Mouse (Mus musculus) cerebellum, postnatal 25 days (tissue): ENCODE data around the gene Creb5.

Experiments used
- DNase-seq, 2 experiments: peaks; one replicate each; pipeline ENCODE4 v3.0.0; 2021; ENCODE audit warnings: mixed read lengths in 2 of 2

The Creb5 gene

DNA sequence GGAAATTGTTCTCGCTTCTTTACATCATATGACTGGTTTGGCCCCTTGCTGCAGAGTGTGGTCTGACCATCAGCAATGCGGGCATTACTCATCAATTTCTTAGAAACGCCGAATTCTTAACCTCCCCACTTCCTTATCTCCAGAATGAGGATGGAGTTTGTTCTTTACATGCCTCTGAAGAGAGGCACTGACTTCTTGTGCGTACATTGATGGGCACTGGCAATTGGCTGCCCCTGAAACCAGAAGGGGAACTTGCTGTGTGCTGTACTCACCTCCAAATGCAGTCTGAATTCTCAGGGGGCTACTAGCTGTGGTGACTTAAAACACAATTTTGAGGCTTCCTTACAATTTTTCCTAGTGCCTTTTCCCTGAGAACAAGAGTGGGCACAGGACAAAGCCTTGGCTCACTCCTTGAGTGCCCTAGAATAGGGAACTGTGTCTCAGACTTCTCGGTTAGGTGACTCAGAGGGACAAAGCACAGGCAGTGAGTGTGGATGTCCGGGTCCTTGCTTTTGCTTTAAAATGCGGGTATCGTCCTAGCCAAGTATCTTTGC lies 161.3 kb downstream of the Creb5 start:
- no peak for DNase-seq

DNA sequence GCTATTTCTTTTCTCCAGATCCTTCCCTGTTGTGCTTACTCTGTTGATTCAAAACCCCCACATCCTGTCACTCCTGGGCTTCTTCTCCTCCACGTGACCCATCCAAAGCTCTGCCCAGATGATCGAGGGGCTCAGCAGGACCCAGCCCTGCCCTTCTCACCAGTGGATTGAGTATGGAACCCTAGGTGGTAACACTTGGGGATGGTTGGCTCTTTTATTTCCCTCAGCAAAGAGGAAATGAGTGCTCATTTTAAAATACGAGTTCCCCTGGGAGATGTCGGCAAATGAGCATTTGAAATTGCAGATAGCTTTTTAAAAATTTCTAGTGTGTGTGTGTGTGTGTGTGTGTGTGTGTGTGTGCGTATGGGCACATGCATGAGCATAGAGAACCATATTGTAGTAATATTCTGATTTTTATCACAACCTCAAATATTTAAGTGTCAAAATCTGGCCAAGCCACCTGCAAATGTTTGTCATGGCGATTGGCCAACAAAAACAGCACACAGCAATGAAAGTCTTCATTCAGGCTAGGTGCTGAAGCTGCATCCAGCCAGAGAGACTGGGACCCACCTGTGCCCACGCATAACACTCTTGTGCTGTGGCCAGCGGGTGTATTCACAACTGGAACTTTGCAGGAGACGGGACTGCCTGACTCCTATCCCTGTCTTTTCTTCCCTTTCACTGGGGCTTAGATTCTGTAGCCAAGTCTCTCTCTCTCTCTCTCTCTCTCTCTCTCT lies 162.5 kb downstream of the Creb5 start:
- DNase-seq: peak in 1 of 2 experiments; percentile 31

DNA sequence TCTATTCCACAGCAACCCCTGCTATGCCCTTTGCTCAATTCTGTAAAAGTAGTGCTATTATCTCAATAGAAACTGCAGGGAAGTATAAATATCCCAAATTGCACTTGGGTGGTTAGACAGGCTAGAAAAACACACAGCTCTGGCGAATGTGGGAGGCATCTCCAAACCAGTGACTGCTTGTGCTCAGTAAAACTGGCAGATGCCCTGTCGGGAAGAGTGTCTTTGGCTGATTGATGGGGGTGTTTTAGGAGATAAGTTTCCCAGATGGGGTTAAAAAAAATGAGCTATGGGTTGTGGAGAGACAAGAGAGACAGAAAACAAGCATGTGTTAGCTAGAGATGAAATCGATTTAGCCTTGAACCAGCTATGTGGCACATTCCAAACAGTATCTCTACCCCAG lies 163.4 kb downstream of the Creb5 start:
- no peak for DNase-seq

DNA sequence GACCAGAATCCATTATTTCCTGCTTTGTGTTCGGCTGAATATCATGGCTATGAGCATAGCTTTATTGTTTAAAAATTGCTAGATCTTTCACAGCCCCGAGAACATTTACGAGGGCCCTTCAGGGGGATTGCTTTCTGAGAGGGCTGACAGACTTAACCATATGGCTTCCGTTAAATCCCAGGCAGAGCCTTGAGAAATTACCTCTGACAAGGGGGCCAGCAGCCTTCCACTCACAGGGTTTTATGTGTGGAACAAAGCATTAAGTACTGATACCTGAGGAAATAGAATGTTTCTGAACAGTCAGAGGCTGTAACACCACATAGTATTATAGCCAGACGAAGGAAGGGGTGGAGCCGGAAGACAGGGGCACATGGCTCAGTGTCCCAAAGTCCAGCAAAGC lies 165.2 kb downstream of the Creb5 start:
- DNase-seq: no peak

DNA sequence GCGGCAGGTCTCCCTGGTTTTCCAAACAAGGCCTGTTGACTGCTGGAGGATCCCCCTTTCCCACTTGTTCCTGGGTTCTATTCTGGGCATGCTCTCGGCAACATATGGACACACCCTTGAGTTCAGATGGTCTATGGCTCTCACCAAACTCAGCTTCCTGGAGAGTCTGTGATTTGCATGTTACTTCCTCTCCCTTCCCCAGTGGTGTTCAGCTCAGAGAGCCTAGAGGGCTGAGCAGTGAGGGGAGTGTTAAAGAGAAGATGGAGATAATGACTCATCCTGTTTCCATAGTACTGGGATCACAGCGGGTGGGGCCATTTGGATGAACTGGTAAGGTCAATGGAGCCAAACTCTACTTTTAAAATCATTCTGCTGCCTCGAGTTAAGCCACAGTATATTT lies 168.4 kb downstream of the Creb5 start:
- DNase-seq: peak in 1 of 2 experiments; percentile 50

DNA sequence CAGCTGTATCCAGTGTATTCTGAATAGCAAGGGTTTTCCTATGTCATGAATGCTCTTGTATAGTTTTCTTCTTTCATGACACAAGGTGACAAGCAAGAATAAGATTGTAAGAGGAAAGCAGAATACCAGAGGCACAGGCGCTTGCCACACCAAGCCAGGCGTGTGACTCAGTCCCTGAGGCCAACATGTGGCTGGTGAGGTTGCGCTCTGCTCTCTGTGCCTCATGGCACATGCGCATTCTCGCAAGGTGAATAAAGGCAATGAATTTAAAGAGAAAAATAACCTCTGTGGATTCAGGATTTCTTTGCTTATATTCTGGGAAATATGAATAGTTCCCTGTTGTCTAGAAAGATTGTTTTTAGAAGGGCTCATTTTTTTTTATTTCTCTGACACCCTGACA lies 169.0 kb downstream of the Creb5 start:
- no peak for DNase-seq

DNA sequence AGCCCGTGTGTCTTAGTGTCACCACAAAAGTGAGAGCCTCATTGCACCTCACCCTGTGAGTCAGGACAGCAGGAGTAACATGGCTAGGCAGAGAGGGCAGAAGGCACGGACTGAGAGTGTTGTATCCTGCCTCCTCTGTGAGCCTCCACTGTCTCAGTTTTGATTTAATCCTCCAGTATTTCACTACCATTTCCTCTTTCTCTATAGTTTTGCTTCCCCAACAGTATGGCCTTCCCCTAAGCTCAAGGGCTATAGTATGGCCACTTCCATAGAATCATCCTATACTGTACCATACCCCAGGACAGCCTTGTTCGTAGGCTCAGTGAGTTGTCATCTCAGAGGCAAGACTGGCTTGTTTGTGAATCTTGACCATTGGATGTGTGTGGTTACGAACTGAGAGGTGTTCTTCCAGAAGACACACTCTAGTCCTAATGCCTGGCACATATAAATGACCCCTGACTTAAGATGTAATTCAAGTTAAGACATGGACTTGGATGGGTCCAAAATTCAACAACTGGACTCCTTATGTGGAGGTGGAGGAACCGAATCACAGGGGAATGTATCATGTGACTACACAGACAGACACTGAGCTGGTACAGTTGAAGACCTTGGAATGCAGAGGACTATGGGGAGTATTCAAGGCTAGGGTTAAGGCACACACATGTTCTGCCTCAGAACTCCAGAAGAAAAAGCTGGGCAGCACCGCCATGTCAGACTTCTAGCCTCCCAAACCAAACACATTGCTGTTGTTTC lies 173.1 kb downstream of the Creb5 start:
- no peak for DNase-seq

DNA sequence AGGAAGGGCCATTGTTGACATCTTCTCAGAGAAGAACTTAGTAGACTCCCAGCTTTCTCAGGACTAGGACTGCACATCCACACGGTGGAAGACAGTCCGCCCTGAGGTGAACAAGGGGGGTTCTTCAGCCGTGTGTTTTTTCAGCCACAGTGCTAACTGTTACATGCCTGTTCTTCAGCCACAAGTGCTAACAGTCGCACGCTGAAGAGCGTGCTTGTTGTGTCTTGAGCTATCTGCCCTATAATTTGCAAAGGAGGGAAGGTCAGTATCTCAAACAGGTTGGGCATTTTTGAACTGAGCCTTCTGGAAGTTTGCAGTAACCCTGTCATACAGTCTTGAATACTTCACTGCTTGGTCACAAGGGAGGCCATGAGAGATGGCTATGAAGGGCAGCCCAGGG lies 174.0 kb downstream of the Creb5 start:
- no peak for DNase-seq

DNA sequence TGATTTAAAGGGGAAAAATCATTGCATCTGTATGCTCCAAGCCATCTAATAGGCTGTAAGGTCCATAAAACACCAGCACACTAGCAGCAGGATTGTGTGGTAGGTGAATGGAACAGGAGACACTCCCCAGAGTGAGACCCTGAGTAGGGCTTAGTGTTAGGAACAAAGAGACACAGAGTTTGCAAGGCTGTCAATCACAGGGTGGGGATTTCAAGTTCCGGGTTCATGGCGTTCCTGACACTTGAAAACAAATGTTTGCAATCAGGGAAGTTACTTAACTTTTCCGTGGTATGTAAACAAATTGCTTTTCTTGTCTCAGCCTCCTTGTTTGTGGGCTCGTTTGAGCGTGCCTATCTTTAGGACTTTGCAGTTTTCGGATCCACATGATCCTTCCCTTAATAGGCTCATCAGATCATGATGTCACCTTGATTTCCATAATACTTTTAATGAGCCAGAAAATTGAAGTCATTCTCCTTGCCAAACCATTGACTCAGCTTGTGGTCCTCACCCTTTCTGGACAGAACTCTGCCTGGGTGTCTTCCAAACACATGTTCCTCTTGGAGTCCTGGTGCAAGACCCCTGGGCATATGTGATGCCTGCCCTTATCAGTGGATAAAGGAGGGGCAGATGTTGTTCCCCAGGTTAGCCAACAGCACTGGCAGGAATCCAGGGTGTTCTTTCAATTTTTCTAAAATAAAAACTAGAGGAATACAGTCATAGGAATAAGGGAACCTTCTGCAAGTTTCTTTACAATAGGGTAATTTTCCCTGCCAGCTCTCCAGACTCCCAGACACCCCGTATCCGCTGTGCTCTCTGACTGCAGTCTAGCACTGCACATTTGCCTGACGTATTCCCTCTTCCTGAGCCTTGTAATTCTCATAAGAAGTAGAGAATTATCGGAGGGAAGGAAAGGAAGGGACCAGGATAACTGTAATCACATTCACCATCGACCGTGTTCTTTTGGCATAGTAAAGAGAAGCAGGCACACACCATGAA lies 175.0 kb downstream of the Creb5 start:
- DNase-seq: no peak

DNA sequence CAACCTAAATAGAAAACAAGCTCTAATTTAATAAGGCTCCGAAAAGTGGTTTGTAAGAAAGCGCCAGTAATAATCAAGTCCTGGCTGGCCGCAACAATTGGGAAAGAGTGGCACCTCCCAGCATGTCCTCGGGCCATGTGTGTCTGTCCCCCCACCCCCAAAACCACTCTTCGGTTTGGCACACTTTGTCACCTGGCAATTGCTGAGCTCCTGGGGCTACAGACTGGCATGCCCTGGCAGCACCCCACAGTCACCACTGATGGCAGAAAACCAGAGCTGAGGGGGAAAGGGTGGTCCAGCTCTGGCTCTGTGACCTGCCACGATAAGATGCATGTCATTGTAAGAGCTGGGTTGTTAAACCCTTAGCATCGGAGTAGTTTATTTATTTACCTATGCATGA lies 175.7 kb downstream of the Creb5 start:
- DNase-seq: peak; percentile 45 to 53

DNA sequence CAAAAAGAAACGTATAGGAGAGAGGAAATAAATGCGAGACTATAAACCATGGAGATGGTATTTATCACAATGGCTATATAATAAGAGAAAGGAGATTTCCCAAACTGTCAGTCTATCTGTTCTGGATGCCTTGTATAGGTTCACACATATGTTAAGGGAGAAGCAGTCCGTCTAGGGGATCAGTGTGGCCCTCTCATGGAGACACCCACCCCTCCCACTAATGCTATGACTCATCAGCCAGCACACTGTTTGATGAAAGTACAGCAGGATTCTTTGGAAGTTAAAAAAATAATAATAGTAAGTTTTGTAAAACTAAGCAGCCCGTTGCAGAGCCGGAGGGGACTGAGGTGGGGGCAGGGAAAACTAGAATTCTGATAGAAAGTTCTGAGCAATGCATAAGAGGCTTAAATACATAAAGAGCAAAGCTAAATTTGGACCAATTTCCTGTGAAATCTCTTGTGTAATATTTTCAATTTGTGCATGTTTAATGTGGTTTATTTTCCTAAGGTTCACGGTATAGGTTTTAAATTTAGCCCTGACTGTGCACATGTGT lies 176.3 kb downstream of the Creb5 start:
- no peak for DNase-seq

DNA sequence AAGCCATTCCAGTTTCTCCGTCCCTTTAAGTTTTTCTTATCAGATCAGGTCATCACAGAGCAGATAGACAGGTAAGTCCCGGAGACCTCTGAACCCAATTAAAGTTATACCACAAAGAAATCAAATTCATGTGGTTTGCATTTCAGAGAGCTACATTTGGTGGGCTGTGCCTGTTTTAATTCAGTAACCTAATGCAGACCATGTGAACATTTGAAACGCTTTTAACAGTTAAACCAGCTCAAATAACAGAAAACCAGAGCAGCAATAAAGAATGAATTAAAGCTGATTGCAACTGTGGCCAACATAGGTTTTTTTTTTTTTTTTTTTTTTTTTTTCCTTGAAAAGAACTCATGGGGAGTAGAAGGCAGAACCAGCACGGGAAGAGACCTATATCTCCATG lies 182.1 kb downstream of the Creb5 start:
- DNase-seq: no peak

DNA sequence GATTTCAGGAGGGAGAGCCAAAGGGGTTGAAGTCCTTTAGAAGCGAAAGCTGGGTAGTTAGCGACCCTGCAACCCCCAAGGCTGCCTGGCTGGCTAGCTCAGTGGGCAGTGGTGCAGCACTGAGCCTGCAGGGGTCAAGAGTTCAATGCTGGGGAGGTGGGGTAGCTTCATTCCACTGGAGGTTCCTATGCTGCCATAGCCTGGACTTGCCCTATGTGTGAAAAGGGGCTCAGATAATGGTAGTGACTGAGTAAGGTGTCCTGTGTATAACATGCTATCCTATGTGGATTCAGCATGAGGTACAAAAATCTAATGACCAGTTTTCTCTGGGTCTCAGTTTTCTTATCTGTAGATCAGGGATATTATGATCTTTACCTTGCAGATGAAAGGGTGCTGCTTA lies 182.6 kb downstream of the Creb5 start:
- no peak for DNase-seq

DNA sequence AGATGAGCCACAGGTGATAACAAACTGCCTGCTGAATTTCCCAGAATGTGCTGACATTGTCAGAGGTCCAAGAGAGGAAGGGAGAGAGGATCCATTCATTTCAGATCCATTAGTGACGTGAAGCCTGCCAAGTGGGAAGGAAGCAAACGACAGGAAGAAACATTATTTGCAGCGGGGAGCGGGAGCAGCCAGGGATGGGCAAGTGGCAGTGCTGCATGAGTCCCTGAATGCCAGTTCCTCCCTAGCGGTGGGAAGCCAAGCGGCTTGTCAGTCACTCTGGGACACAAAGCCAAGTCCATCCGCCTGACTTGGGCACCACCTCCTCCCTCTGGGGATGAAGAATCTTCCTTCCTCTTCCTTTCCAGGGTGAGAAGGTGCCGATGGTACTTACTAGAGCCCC lies 183.5 kb downstream of the Creb5 start:
- DNase-seq: peak; percentile 77 to 80

DNA sequence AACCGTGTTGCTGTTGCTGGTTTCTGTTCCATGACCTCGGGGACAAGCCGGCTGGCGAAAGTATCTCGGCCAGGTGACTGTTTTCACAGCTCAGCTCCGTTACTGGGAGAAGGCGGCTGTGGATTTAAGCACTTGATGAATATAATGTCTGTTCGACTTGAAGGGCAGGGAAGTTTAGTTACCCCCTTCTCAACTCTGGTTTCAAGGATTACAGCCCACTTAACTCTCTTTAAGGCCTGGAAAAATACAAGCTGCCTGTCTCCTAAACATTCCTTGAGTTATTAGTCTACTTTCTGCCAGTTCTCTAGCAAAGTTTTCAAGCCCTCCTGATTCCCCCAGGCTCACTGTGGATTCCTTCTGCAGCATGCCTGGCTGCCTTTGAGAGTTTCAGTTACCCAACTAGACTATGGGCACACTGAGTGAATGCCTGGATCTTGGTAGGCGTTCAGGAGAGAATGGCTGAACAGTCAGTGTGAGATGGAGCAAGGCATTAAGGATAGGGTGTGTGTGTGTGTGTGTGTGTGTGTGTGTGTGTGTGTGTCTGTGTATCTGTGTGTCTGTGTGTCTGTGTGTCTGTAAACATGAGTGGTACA lies 184.0 kb downstream of the Creb5 start:
- no peak for DNase-seq

DNA sequence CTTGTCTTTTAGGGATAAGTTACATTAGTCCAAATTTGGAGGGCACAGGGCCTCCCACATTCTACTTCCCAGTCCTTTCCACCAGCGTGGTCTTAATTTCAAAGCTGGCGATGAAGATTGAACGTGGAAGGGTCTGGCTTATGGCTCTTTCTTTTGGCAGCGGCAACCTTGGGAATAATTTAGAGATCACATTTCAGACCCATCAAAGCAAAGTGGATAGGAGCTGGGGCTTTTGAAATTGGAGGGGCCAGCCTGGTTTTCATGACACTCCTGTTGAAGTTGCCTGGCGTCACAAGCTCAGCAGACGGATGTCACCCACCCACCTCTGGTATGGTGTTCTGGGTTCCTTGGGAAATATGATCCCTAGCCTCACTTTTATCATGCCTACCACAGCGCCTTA lies 185.7 kb downstream of the Creb5 start:
- DNase-seq: no peak

DNA sequence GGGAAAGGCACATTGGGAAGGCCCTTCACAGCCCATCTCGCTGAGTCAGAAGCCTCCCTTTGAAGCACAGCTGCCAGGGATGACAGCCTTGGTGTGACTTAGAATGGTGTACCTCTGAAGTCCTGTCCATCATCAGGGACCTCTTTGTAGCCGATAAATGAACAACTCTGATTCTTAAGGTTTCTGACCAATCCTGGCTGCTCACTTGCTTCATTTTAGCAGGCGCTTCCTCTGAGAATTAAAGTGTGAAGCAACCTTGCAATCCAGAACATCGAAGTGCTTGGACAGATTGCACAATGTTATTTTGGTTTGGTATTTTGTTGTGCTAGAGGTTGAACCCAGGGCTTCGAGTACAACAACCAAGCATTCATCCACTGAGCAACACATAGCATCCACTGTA lies 190.4 kb downstream of the Creb5 start:
- DNase-seq: no peak

DNA sequence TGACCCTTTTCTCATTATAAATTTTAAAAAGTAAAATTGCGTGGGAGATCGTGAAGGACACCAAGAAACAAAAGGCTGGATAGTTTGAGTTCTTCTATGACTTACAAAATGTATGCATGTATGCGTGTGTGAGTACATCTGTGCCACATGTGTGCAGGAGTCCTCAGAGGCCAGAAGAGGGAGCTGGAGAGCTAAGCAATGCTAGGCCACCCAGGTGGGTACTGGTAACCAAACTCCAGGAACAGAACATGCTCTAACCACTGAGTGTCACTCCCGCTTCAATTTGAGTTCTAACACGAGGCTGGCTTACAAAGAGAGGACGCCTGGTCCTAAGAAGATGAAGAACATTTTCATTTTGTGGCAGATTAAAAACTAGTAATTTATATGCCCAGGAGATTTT lies 203.8 kb downstream of the Creb5 start:
- no peak for DNase-seq

DNA sequence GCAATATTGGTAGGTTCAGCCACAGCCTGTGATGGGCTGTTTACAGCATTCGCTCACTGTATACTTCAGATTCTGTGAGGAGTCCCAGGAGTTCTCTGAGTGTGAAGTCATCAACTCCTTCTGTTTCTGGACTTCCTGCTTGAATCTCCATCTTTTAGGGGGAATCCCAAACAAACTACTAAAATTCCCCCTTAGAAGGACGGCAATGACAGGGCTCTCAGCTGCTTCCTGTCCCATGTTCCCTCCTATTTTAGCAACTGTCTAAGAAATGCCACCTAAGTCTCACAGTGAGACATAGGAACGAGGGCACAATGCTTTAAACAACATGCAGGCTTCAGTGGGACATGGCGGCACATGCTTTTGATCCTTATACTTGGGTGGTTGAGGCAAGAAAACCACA lies 204.3 kb downstream of the Creb5 start:
- no peak for DNase-seq

DNA sequence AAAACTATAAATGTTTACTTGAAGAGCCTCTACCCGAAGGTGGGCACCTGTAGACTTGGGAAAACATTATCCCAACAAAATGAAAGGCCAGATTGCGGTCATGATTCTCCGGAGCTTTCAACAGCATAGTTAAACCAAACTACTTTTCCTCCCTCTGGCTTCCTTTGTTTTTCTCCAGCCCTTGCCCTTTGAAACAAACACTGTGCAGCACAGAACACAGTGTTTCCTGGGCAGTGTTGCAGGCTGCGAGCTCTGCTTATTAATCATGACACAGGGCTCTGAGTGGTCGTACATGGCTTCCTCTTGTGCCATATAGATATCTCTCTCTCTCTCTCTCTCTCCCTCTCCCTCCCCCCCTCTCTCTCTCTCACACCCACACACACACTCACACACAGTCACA lies 206.8 kb downstream of the Creb5 start:
- no peak for DNase-seq

DNA sequence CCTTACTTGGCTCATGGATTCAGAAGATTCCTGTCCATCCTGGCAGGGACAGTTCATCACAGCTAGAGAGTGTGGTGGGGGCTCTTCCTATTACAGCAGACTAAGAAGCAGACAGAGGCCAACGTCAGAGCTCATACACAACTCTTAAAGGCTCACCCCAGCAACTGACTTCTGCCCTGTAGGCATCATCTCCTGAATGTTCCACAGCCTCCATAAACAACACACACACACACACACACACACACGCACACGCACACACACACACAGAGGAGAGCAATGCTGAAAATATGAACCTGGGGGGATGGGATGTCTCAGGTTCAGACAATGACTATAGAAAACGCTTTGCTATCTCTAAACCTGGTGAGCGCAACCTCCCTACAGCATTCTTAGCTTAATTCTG lies 208.6 kb downstream of the Creb5 start:
- no peak for DNase-seq

DNA sequence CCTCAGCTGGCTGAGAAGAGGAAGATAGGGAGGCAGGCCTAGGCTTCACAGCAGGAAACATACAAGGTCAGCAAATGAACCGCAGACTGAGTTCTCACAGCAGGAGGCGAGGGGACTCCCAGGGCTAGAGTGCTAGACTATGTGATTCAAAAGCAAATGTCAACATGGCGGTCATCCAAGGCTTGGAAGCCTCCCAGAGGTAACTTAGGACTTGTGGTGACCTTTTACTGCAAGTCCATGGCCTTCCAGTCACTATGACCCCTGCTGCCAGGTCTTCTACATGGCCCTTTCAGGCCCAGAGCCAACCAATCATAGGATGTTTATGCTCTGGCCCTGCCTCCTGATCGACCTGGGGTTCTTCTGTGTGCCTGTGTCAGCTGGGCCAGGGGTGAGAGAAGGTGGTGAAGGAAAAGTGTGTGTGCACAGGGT lies 209.3 kb downstream of the Creb5 start:
- peak; percentile 21 to 42 for DNase-seq
